Comparison of ENCODE assay signal across 8 mouse cellular contexts in the genomic region with DNA sequence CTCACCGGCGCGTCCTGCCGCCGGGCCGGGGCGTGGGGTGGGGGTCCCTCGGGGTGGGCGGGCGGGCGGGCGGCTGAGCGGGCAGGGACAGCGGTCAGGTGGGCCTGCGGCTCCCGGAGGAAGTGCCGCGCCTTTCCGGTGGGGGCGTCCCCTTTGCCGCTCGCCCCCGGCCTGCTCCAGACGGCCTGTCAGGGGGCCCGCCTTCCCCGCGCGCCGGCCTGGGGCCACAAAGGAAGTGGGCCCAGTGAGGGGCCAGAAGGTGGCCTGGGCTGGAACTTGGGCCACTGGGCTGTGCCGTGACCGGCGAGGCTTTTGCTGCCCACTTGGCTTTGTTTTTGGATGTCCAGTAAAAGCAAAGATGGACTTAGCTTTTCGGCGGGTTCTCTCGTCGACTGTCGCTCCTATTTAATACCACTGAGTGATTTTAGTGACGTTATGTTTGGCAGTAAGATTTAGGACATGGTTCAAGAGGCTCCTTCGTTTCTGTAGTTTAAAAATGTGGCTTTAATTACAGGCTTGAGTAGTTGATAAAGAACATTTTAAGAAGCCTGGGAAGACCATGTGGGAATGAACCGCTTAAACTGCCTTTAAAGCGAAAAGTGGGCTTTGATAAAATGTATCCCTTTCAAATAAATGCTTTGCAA. TPM values are rescaled to one million over a fixed set of nuclear protein-coding genes. Genes with fewer than 3 reads are reported as not detected.
DNase-seq lines count a peak whose midpoint lies in the region; ATAC-seq lines count a peak whose summit lies in the region.

No protein-coding gene starts in this region.

- WGBS in hindbrain, embryonic 13.5 days = 2% methylated on average over 30 of the region's 41 CpGs
- under 1% methylated on average over 29 of the region's 41 CpGs for WGBS in macrophage (ENCODE audit: missing documents)

- H3K9me3 ChIP-seq in hindbrain, embryonic 13.5 days = no peaks in the 10 kb centered on the region

- H3K27ac ChIP-seq in hindbrain, embryonic 13.5 days = peak overlapping the region; percentile 97
- peak overlapping the region; percentile 71 for H3K27ac ChIP-seq in macrophage

- H3K4me1 ChIP-seq in hindbrain, embryonic 13.5 days (replicated peaks) = peaks cover 27% of the 10 kb centered on the region

- peak overlapping the region; percentile 82 for H3K4me2 ChIP-seq in hindbrain, embryonic 13.5 days

- ATAC-seq in hindbrain, embryonic 13.5 days (ENCODE audit: low FRiP score) = peak; percentile 62

- no peaks in the 10 kb centered on the region for H3K27me3 ChIP-seq in hindbrain, embryonic 13.5 days

- DNase-seq in Muller cell, postnatal 12 days (ENCODE audit: inconsistent ontology term) = peak; percentile 78
- DNase-seq in cerebellum, postnatal 10 days = peak; percentile 71 to 75
- peak; percentile 46 for DNase-seq in gastrocnemius, adult 18-20 months (ENCODE audit: low spot score)
- DNase-seq in left cerebral cortex, adult 18-20 months (ENCODE audit: low spot score in 2 of 2) = peak; percentile 24 to 44
- peak; percentile 61 for DNase-seq in retina, embryonic 14.5 days (ENCODE audit: low spot score)
- DNase-seq in thymus, postnatal 36 days = peak; percentile 75 to 85

- no peaks in the 10 kb centered on the region for H3K36me3 ChIP-seq in hindbrain, embryonic 13.5 days
- no peaks in the 10 kb centered on the region for H3K36me3 ChIP-seq in macrophage (ENCODE audit: inconsistent target)

- H3K9ac ChIP-seq in hindbrain, embryonic 13.5 days = peak overlapping the region; percentile 94

- peaks cover 51% of the 10 kb centered on the region for H3K79me2 ChIP-seq in macrophage (ENCODE audit: inconsistent target)

- peak overlapping the region; percentile 89 for H3K4me3 ChIP-seq in hindbrain, embryonic 13.5 days
- peak overlapping the region; percentile 63 for H3K4me3 ChIP-seq in macrophage (ENCODE audit: inconsistent target)

RNA-seq across cellular contexts. Expression of gene Ccm2, which starts 0.5 kb away (rescaled TPM):
- 10 to 100 TPM; 21.9 to 26.8 TPM for total RNA-seq in gastrocnemius, adult 18-20 months (2021)
- polyA plus RNA-seq in hindbrain, embryonic 13.5 days (2015; fragmentation: Nextera tagmentation; extraction: Ambion mirVana) = 94.1 and 99.0 TPM in 2 replicates
- 10 to 100 TPM; 63.5 to 67.0 TPM for total RNA-seq in left cerebral cortex, adult 18-20 months (2021)
- 100 to 1,000 TPM in 3 of 26 experiments, 10 to 100 TPM in 23; 30.2 to 131 (median 60.0) TPM for total RNA-seq in macrophage (2018; cell fraction: chromatin; rRNA removed)
- total RNA-seq in macrophage (2018; cell fraction: cytosol; rRNA removed) = 10 to 100 TPM; 31.5 to 73.5 (median 61.7) TPM
- 100 to 1,000 TPM in 1 of 26 experiments, 10 to 100 TPM in 25; 28.0 to 103 (median 45.3) TPM for total RNA-seq in macrophage (2018; cell fraction: nucleus; rRNA removed)
- 52.8 to 75.3 TPM (median 58.4 TPM) in 3 replicates for polyA plus RNA-seq in macrophage (2018)

RNA-seq across cellular contexts. Expression of gene Myo1g, which starts 26.4 kb away (rescaled TPM):
- total RNA-seq in gastrocnemius, adult 18-20 months (2021) = under 1 TPM; 0.45 to 0.80 TPM
- 0.42 and 0.48 TPM in 2 replicates for polyA plus RNA-seq in hindbrain, embryonic 13.5 days (2015; fragmentation: Nextera tagmentation; extraction: Ambion mirVana)
- total RNA-seq in left cerebral cortex, adult 18-20 months (2021) = under 1 TPM; 0.23 to 0.49 TPM
- 1,000 to 10,000 TPM in 3 of 26 experiments, 100 to 1,000 TPM in 23; 308 to 2,013 (median 470) TPM for total RNA-seq in macrophage (2018; cell fraction: chromatin; rRNA removed)
- 100 to 1,000 TPM in 12 of 26 experiments, 10 to 100 TPM in 14; 57.8 to 153 (median 97.1) TPM for total RNA-seq in macrophage (2018; cell fraction: cytosol; rRNA removed)
- total RNA-seq in macrophage (2018; cell fraction: nucleus; rRNA removed) = 1,000 to 10,000 TPM in 2 of 26 experiments, 100 to 1,000 TPM in 24; 212 to 1,497 (median 266) TPM
- polyA plus RNA-seq in macrophage (2018) = 54.3 to 64.8 TPM (median 54.5 TPM) in 3 replicates

RNA-seq across cellular contexts. Expression of gene Nacad, which starts 58.7 kb away (rescaled TPM):
- total RNA-seq in gastrocnemius, adult 18-20 months (2021) = under 1 TPM; 0.74 to 0.87 TPM
- 87.6 and 90.0 TPM in 2 replicates for polyA plus RNA-seq in hindbrain, embryonic 13.5 days (2015; fragmentation: Nextera tagmentation; extraction: Ambion mirVana)
- total RNA-seq in left cerebral cortex, adult 18-20 months (2021) = 10 to 100 TPM; 42.6 to 55.9 TPM
- under 1 TPM in 2 of 26 experiments, not detected in 24; 0.13 to 0.92 TPM for total RNA-seq in macrophage (2018; cell fraction: chromatin; rRNA removed)
- not detected for total RNA-seq in macrophage (2018; cell fraction: cytosol; rRNA removed)
- total RNA-seq in macrophage (2018; cell fraction: nucleus; rRNA removed) = not detected
- not detected in 3 replicates for polyA plus RNA-seq in macrophage (2018)

Comparison
In these comparisons a context has a peak if more than half of its experiments do, and no peak if none do; other contexts are left out.
1. Peak in every context shown above with its lines: DNase-seq, ATAC-seq, H3K4me3 ChIP-seq and H3K27ac ChIP-seq.
2. RNA of gene Nacad, which starts 58.7 kb away (total RNA-seq): 42.6 to 55.9 TPM in left cerebral cortex, adult 18-20 months; 0.74 to 0.87 TPM in gastrocnemius, adult 18-20 months; every median in the first group is over 10 times any median in the second.